Mouse (Mus musculus) bone marrow macrophage, adult 2 months (primary cell): Measurements from ENCODE around the gene Dapl1.

Experiments used
- CTCF ChIP-seq: IDR thresholded peaks from 2 replicates; pipeline ENCODE4 v1.5.1; 2012; ENCODE audit warnings: low read depth, mild to moderate bottlenecking, low read length, moderate library complexity
- POLR2A ChIP-seq: IDR thresholded peaks from 2 replicates; pipeline ENCODE4 v1.6.1; 2012; ENCODE audit warnings: mild to moderate bottlenecking, low read depth, low read length, borderline replicate concordance

GRCm38 (mm10) chr2:59523526-59523925 is 39.1 kb downstream of the Dapl1 start:
- TF ChIP-seq CTCF (no peak), POLR2A (no peak)
